Mouse (Mus musculus): Measurements from ENCODE around the gene Fads6.

GRCm38 (mm10) chr11:115289885-115290284 is 7.6 kb downstream of the Fads6 start:
- TF ChIP-seq MAFK (IDR thresholded peaks at IDR 0.05; ENCODE audit: insufficient read depth, low read depth, low read length) (no peak), HCFC1 (IDR thresholded peaks at IDR 0.05; ENCODE audit: borderline replicate concordance, insufficient read depth, low read length) (no peak), CHD2 (IDR thresholded peaks at IDR 0.05; ENCODE audit: low read depth, low read length) (no peak), ZNF384 (IDR thresholded peaks at IDR 0.05; ENCODE audit: low read depth, low read length) (no peak), ZC3H11A (IDR thresholded peaks at IDR 0.05; ENCODE audit: borderline replicate concordance, low read depth, low read length) (no peak)
